Mouse (Mus musculus): ENCODE measurements around the gene Vps16.

- TF ChIP-seq POLR2A (IDR thresholded peaks at IDR 0.05; ENCODE audit: extremely low read depth, insufficient read depth, low read length) (no peak), CTCF (IDR thresholded peaks at IDR 0.05; ENCODE audit: extremely low read depth, insufficient read depth, low read length) (no peak)
These were observed 19.2 kb upstream of the Vps16 start, which contains the start of the genes Gm28372 and 1700020A23Rik for GRCm38 (mm10) chr2:130404939-130405338.

Measured in cortical plate, adult 2 months (tissue).